Mouse (Mus musculus) retina, adult 2 months (tissue): ENCODE data around the gene Bpi.

Source experiments
- DNase-seq: peaks from one replicate; pipeline ENCODE4 v3.0.0-alpha.2; 2012; ENCODE audit warnings: low read depth, low spot score

The Bpi gene

GRCm38 (mm10) chr2:158242170-158242896, 15.6 kb upstream of the Bpi start:
- no peak for DNase-seq

GRCm38 (mm10) chr2:158243129-158243870, 14.6 kb upstream of the Bpi start:
- DNase-seq = no peak

- no peak for DNase-seq
Observed at GRCm38 (mm10) chr2:158245072-158245817, 12.6 kb upstream of the Bpi start.

- no peak for DNase-seq
Observed at GRCm38 (mm10) chr2:158247852-158248251, 10.0 kb upstream of the Bpi start.

GRCm38 (mm10) chr2:158248318-158248717, 9.6 kb upstream of the Bpi start:
- DNase-seq = no peak

GRCm38 (mm10) chr2:158250558-158250957, 7.3 kb upstream of the Bpi start:
- DNase-seq = no peak

- no peak for DNase-seq
Observed at GRCm38 (mm10) chr2:158253806-158254205, 4.1 kb upstream of the Bpi start.

- no peak for DNase-seq
Observed at GRCm38 (mm10) chr2:158256894-158257293, 1.0 kb upstream of the Bpi start.

- DNase-seq = peak; percentile 20
Observed at GRCm38 (mm10) chr2:158258781-158259180, 887 bp downstream of the Bpi start.

- no peak for DNase-seq
Observed at GRCm38 (mm10) chr2:158259498-158259897, 1.6 kb downstream of the Bpi start.

GRCm38 (mm10) chr2:158264877-158265276, 7.0 kb downstream of the Bpi start:
- DNase-seq = no peak

GRCm38 (mm10) chr2:158270017-158270416, 12.1 kb downstream of the Bpi start:
- DNase-seq = no peak

GRCm38 (mm10) chr2:158273646-158274045, 15.8 kb downstream of the Bpi start:
- DNase-seq = no peak

GRCm38 (mm10) chr2:158275349-158275748, 17.5 kb downstream of the Bpi start:
- DNase-seq = no peak

GRCm38 (mm10) chr2:158275811-158276210, 17.9 kb downstream of the Bpi start:
- DNase-seq = no peak

- no peak for DNase-seq
Observed at GRCm38 (mm10) chr2:158276451-158276850, 18.6 kb downstream of the Bpi start.

- DNase-seq = no peak
Observed at GRCm38 (mm10) chr2:158276878-158277277, 19.0 kb downstream of the Bpi start.

- no peak for DNase-seq
Observed at GRCm38 (mm10) chr2:158279656-158280055, 21.8 kb downstream of the Bpi start.

- no peak for DNase-seq
Observed at GRCm38 (mm10) chr2:158281497-158282205, 23.8 kb downstream of the Bpi start.

GRCm38 (mm10) chr2:158283136-158283535, 25.2 kb downstream of the Bpi start:
- DNase-seq = no peak

GRCm38 (mm10) chr2:158283771-158284170, 25.9 kb downstream of the Bpi start:
- no peak for DNase-seq

GRCm38 (mm10) chr2:158284571-158284970, 26.7 kb downstream of the Bpi start:
- peak; percentile 25 for DNase-seq
